Mouse (Mus musculus): ENCODE data around the gene Rasa3. TPM values are rescaled to one million over a fixed set of nuclear protein-coding genes. Genes with fewer than 3 reads are reported as not detected.

Rasa3 gene
- polyA plus RNA-seq, 1 experiment from 2014 or later: 48.1 TPM

GRCm38 (mm10) chr8:13520349-13520748 lies 157.1 kb downstream of the Rasa3 start:
- no peaks in the 10 kb centered on the region for H3K36me3 ChIP-seq (ENCODE audit: insufficient read depth)
- H3K27me3 ChIP-seq (ENCODE audit: insufficient read depth, low read length): no peaks in the 10 kb centered on the region
- H3K27ac ChIP-seq (ENCODE audit: low read depth): no peak overlapping the region
- peaks cover 18% of the 10 kb centered on the region for H3K4me1 ChIP-seq (ENCODE audit: insufficient read depth)
- no peak for DNase-seq
- no peak overlapping the region for H3K4me2 ChIP-seq
- no peak overlapping the region for H3K9ac ChIP-seq
- TF ChIP-seq CTCF (IDR thresholded peaks at IDR 0.05; ENCODE audit: low read depth): no peak
- 55% methylated on average over 6 of the region's 6 CpGs for WGBS
- no peak overlapping the region for H3K4me3 ChIP-seq (ENCODE audit: low read depth, low read length)
- H3K9me3 ChIP-seq (ENCODE audit: low read depth, low read length): no peaks in the 10 kb centered on the region
- no peak for ATAC-seq (ENCODE audit: insufficient read depth)

GRCm38 (mm10) chr8:13519503-13519902 lies 157.9 kb downstream of the Rasa3 start:
- DNase-seq: no peak
- 58% methylated on average over 9 of the region's 9 CpGs for WGBS
- no peak overlapping the region for H3K9ac ChIP-seq
- no peak overlapping the region for H3K4me3 ChIP-seq (ENCODE audit: low read depth, low read length)
- no peak overlapping the region for H3K27ac ChIP-seq (ENCODE audit: low read depth)
- TF ChIP-seq CTCF (IDR thresholded peaks at IDR 0.05; ENCODE audit: low read depth): no peak
- no peak overlapping the region for H3K4me2 ChIP-seq
- H3K27me3 ChIP-seq (ENCODE audit: insufficient read depth, low read length): no peaks in the 10 kb centered on the region
- no peaks in the 10 kb centered on the region for H3K9me3 ChIP-seq (ENCODE audit: low read depth, low read length)
- no peak for ATAC-seq (ENCODE audit: insufficient read depth)
- H3K36me3 ChIP-seq (ENCODE audit: insufficient read depth): no peaks in the 10 kb centered on the region
- H3K4me1 ChIP-seq (ENCODE audit: insufficient read depth): peaks cover 18% of the 10 kb centered on the region

GRCm38 (mm10) chr8:13517284-13517781 lies 160.1 kb downstream of the Rasa3 start:
- peaks cover 23% of the 10 kb centered on the region for H3K4me1 ChIP-seq (ENCODE audit: insufficient read depth)
- WGBS: 87% methylated on average over 6 of the region's 6 CpGs

More at GRCm38 (mm10) chr8:13517284-13517781, 160.1 kb downstream of the Rasa3 start:
- no peak for TF ChIP-seq CTCF (IDR thresholded peaks at IDR 0.05; ENCODE audit: low read depth)
- DNase-seq (no peak), ATAC-seq (ENCODE audit: insufficient read depth) (no peak)
- Histone ChIP-seq H3K9me3 (ENCODE audit: low read depth, low read length) (no peaks in the 10 kb centered on the region), H3K27me3 (ENCODE audit: insufficient read depth, low read length) (no peaks in the 10 kb centered on the region), H3K4me3 (ENCODE audit: low read depth, low read length) (no peak overlapping the region), H3K9ac (no peak overlapping the region), H3K27ac (ENCODE audit: low read depth) (no peak overlapping the region), H3K4me2 (no peak overlapping the region), H3K36me3 (ENCODE audit: insufficient read depth) (no peaks in the 10 kb centered on the region)

Other genes starting within 250 kb of the Rasa3 start
- 0.59 and 0.95 TPM in 2 replicates for gene Tmem255b, start 242.4 kb downstream of the Rasa3 start, polyA plus RNA-seq (2014; fragmentation: Nextera tagmentation; extraction: Ambion mirVana)
- gene Gas6, start 183.1 kb downstream of the Rasa3 start, polyA plus RNA-seq (2014; fragmentation: Nextera tagmentation; extraction: Ambion mirVana): 43.5 and 47.1 TPM in 2 replicates
- not detected in 2 replicates for gene 1700029H14Rik, start 115.1 kb downstream of the Rasa3 start, polyA plus RNA-seq (2014; fragmentation: Nextera tagmentation; extraction: Ambion mirVana)
- gene Cfap97d2, start 28.3 kb upstream of the Rasa3 start, polyA plus RNA-seq (2014; fragmentation: Nextera tagmentation; extraction: Ambion mirVana): 0.37 TPM in 1 of 2 replicates, not detected in the other
- 260 and 265 TPM in 2 replicates for gene Cdc16, start 80.1 kb upstream of the Rasa3 start, polyA plus RNA-seq (2014; fragmentation: Nextera tagmentation; extraction: Ambion mirVana)
- 50.4 and 51.7 TPM in 2 replicates for gene Upf3a, start 108.0 kb upstream of the Rasa3 start, polyA plus RNA-seq (2014; fragmentation: Nextera tagmentation; extraction: Ambion mirVana)
- not detected in 2 replicates for gene AF366264, start 160.8 kb upstream of the Rasa3 start, polyA plus RNA-seq (2014; fragmentation: Nextera tagmentation; extraction: Ambion mirVana)
- gene Champ1, start 192.0 kb upstream of the Rasa3 start, polyA plus RNA-seq (2014; fragmentation: Nextera tagmentation; extraction: Ambion mirVana): 43.9 and 44.4 TPM in 2 replicates
- 48.3 and 52.7 TPM in 2 replicates for gene Coprs, start 212.7 kb upstream of the Rasa3 start, polyA plus RNA-seq (2014; fragmentation: Nextera tagmentation; extraction: Ambion mirVana)

Measured in lung, embryonic 14.5 days (tissue).